Mouse (Mus musculus) naive thymus-derived CD4-positive, alpha-beta T cell, adult 2 months (primary cell): ENCODE measurements around the gene Frmd4b.
A peak's percentile ranks its signal among the peaks of the same experiment; 100 is the strongest.

Experiments
- DNase-seq: peaks from one replicate; pipeline ENCODE4 v3.0.0-alpha.2; 2011; ENCODE audit warnings: low read depth

The Frmd4b gene

DNA sequence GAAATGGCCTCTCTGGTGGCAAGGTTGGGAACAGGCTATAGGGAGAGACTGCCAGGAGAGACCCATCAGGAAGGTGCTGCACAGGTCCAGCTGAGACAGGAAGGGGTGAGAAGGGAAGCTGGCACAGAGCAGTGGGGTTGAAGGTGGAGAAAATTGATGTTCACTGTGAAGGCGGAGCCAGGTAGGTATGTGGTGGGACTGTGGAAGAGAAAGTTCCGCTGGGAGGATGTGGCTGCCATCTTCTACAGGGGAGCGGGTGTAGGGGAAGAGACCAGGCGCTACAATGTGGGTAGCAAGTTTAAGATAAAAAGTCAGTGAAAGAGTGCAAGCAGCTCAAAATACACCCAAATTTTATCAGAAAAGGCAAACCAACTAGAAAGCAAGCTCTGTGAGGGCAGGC, 143.7 kb downstream of the Frmd4b start:
- peak; percentile 47 for DNase-seq

DNA sequence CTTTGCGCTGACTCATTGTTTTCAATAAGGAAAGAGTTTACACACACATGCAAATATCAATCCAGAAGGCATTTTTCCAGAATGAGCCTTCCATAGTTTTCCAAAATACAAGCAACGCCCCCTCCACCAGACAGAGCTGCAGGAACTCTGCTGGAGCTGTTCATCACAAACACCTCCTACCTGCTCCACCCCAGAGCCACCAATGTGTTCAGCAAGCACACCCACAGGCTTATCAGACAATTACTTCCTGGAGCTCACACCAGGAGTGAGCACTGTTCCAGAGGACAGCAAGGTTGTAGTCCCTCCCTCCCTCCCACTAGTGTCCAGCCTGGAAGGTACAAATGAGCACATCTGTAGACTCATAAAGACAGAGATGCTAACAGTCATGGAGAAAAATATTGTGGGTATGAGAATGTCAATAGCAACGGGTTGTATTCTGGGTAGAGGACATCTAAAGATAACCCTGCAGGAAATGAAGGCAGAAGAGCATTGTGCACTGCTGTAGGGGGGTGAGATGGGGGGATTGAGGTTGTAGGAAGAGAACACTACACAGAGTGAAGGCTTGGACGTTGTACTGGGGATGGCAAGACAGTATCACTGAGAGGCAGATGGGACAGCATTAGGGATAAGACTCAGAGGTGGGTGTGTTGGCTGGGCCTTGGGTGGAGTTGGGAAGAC, 144.3 kb downstream of the Frmd4b start:
- DNase-seq: peak; percentile 53

DNA sequence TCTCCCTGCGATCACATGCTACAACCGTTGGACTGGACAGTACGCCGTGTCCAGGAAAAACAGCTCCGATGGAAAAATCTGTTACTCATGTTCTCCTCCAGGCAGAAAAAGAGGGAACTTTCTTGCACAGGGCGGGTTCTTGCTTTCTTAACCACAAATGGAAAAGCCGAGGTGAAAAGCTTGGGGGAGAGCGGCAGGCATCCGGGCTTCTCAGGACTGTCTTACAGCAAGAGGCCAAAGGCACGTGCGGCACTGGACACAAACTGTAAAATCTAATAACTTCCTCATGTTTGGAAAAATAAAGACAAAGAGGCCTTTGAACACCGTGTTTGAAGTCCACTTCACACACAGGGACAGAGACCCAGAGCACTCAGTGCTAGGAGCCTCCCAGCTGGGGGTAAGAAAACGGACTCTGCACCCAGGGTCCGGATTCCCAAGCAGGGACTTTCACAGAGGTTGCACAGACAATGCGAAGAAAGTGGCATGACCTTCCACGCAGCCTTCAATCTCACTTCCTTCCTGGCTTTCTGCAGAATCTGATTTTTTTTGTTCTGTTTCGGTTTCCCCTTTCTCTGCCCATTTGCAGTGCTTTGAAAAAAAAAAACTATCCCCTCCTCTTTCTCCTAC, 153.3 kb downstream of the Frmd4b start:
- DNase-seq: peak; percentile 56

GRCm38 (mm10) chr6:97462421-97462820, 154.9 kb downstream of the Frmd4b start:
- no peak for DNase-seq

- no peak for DNase-seq
Measured at GRCm38 (mm10) chr6:97459112-97459511, 158.2 kb downstream of the Frmd4b start.

DNA sequence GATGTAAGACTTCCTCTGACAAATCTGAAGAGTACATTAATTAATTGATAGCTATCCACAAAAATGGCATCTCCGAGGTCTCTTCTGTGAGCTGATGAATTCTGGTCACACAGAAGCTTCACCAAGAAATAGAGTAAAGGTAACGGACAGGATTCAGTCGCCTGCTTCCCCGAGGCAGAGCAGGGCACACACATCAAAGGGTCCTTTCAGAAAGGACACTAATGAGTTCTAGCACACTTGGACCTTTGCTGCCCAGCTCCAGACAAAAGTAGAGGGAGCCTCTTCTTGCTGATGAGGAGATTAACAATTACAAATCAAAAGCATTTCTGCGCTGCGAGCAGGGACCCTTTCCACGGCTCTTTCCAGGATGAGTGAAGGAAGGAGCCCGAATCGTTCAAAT, 159.0 kb downstream of the Frmd4b start:
- DNase-seq: no peak

DNA sequence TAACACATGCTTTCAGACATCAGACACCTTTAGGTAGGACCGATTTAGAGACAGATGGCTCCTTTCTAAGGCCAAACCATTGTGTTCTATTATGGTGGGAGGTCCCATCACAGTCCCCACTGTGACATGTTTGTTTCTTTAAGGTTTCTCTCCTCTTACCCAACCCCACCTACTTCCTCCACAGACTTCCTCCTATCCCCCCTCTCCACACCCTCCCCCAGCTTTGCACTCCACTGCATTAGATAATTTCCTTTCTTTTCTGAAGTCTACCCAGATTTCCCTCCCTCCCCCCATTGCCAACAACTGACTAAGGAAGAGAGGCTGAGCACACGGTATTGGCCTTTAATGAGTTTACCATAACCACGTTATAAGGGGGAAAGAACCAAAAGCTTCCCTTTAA, 159.4 kb downstream of the Frmd4b start:
- peak; percentile 52 for DNase-seq

DNA sequence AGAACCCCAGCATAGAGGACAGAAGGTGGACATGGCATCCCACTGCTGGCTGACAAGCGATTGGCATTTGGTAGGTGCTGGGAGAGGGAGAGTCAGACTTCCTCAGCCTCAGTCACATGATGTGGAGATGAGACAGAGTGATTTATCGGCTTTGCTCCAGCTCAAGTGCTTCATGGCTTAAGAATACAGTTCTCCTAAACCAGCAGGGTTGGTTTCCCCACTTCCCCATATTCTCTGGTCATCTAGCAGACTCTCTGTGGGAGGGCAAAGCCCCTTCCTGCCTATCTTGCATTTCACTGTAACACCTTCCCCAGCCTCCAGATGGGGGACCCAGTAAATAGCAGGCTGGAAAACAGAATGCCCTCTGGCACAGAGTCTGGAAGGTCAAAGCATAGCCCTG, 160.1 kb downstream of the Frmd4b start:
- peak; percentile 36 for DNase-seq

DNA sequence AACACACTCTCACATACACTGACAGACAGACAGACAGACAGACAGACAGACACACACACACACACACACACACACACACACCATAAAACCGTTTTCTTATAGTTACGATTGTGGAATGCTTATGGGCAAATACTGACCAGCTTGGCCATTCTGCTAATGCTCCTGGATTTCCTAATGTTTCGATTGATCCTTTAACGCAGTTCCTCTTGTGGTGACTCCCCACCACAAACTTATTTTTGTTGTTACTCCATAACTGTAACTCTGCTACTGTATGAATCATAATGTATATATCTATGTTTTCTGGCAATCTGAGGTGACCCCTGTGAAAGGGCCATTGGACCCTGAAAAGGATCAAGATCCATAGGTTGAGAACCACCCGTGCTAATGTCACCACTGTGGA, 165.1 kb downstream of the Frmd4b start:
- no peak for DNase-seq

DNA sequence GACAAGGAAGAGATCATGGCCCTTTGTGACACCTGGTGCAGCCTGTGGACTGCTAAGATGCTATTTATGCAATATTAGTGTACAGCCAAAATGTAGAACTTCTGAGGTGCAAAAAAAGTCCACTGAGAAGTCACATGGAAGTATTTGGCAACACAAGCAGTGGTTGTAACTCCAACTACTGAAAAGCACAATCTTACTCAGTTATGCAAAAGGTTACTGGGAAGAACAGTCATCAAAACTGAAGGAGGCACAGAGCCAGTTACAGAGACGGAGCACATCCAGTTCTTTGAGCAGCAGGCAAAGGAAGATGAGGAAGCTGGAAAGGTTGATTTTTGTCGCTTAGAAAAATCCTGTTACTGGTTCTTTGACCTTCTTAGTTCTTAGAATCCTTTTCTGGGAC, 167.5 kb downstream of the Frmd4b start:
- DNase-seq: no peak

- peak; percentile 40 for DNase-seq
Measured at GRCm38 (mm10) chr6:97447020-97447419, 170.3 kb downstream of the Frmd4b start.

DNA sequence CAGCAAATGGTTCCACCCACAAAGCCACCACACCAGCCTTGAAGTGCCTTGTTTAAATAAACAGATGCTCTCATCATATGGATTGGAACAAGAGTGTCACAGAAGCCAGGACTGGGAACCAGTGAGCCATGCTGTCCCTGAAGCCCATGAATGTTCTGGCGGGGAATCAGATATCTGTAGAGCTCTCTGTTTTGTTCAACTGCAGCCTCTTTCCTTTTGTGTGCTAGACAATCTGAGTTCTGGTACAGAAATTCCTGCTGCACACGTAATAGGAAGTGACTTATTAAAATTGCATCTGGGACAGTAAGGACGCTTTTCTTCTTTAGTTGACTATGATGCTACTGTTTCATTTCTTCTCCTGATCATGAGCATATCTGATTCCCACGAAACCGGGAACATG, 173.2 kb downstream of the Frmd4b start:
- DNase-seq: no peak

DNA sequence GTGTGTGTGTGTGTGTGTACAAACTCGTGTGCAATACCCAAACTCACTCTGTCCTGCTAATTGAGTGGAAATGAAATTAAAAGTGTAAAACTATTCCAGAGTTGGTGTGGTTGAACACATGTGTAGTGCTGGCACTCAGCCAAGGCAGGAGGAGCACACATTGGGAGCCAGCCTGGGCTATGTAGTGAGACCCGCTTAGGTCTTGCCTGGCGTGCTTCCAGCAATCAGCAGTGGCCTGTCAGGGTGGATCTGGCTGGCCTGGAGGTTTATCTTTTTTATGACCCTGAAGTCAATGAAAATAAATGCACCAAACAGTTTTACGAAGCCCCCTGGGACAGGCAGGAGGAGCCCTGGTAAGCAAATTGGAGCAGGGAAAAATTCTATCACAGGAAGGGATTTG, 173.8 kb downstream of the Frmd4b start:
- no peak for DNase-seq

DNA sequence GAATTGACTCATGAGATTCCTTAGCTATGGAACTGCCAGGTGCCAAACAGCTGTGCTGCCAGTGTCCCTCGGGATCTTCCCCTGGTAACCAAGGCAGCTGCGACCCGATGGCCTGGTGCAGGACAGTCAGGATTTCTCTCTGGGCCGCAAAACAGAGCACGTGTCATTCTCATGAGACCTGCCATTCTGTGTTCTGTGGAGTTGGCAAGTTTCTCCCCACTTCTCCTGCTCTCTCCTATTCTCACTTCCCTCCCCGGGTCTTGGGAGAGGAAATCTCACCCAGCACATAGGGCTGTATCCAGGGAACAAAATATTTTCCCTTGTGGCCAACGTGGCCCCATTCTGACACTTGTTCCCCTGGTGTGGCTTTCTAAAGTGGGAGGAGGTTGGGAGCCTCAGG, 176.0 kb downstream of the Frmd4b start:
- DNase-seq: no peak

DNA sequence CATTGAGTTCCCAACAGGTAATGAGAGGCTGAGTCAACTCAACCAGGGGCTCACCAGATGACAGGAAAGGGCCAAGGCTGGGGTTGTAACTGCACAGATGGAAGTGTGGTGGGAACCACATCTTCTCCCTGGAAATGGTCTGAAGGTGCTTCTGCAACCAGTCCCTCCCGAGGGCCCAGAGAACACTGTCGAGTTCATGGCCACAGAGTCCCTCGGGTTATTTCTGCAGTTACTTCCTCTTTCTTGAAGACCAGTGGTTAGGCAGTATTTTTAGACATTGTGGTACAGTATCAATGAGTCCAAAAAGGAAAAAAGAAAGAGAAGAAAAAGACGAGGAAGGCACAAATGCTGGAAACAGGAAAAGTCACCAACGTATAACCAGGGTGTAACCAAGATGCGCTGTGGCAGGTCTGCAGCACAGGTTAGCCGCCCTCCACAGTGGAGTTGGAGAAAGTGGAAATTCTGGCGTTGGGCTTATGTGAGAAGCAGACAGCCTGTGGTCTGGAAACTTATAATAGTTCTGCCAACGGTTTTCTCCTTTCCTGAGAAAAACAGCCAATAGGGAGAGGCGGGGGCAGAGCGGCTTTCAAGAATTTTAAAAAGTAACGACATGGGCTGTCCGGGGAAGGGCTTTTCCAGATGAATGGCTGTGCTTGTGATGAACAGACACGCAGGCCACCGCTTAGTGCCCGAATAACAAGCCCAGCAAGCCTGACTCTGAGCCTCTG, 178.3 kb downstream of the Frmd4b start:
- no peak for DNase-seq

DNA sequence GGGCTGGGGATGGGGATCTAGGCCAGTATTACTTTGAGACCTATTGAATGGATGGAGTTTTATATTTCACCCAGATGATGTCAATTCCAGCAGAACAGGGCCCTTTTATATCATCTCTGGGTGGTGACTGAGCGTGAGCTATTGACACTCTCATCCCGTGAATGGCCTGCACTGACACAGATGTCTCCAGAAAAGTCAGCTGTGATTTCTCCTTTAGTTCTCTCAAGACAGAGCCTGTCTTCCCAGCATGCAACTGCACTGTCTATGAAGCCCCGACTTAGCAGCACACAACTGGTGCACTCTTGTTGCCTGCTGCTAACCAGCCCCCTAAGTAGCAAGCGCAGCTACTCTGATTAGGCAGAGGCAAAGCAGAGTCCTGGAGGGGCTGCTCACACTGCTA, 182.6 kb downstream of the Frmd4b start:
- DNase-seq: no peak

DNA sequence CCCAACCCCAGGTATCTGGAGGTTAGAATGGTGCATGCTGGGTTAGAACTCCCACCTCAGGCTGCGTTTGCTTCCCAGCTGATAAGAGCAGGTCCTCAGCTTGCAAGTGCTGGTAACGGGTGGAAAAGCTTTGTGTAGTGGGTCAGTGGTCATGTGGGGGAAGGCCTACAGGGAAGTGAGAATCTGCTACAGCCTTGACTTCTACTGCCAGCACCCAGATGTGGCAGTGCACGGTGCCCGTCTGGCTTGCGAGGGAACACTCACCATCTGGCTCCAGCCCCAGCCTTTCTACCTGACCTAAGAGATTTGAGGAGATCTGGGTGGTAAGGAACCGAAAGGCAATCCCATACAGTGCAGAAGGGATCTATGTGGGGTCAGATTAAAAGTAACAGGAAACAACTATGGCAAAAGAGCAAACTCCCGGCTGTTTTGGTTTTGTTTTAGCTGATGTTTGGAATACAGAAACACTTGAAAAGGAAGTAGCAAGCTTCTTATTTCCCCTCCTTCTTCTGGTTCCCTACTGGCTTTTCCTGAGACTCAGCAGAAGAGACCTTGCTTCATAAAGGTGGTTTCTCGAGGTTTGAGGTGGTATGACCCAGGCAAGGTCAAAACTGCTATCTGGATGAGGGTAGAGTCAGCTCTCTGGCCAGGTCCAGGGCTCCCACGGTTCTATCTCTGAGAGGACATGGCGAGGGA, 185.9 kb downstream of the Frmd4b start:
- DNase-seq: no peak

DNA sequence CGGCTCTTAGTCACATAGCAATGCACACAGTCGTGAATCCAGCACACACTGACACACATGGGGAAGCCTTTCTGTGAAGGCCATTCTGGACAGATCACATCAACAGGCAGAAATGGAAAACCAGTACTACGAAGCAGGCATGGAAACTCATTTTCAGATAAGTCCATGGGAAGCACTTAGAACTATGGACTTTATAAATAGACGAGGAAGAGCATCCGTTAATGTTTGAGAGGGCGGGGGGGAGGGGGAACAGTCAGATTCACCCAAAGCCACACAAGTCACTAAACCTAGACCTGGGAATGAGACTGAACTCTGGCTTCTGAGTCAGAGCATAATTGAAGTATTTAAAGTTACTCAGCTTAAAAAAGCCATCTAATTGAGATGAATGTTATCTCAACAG, 186.8 kb downstream of the Frmd4b start:
- DNase-seq: no peak

GRCm38 (mm10) chr6:97429688-97430343, 187.5 kb downstream of the Frmd4b start:
- peak; percentile 37 for DNase-seq

DNA sequence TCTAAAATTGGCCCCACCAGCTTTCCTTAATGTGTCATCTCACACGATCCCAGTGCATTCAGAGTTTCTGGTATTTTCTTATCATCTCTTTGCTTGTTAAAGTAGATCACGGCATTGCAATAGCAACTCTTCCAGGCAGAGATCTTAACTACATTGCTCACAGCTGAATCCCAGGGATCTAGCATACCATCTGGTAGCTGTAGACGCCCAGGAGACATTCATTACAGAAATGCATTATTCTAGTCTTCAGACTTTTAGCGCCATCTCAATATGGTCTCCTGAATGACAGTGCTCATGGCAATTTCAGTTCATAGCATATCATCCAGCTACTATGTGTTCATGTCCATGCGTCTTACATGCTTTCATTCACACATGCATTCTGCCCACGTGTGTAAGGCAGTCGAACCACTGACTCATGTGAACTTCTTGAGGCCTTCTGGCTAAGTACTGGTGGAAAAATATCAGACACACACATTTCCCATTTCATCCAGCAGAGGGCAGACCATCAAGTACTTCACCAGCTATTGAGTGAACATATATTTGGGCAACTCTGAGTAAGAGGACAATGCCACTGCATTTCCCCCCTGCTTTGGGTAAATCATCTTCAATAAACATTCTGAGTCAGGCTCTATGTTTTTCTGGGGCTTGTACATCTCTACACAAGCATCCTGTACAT, 197.4 kb downstream of the Frmd4b start:
- DNase-seq: peak; percentile 90

DNA sequence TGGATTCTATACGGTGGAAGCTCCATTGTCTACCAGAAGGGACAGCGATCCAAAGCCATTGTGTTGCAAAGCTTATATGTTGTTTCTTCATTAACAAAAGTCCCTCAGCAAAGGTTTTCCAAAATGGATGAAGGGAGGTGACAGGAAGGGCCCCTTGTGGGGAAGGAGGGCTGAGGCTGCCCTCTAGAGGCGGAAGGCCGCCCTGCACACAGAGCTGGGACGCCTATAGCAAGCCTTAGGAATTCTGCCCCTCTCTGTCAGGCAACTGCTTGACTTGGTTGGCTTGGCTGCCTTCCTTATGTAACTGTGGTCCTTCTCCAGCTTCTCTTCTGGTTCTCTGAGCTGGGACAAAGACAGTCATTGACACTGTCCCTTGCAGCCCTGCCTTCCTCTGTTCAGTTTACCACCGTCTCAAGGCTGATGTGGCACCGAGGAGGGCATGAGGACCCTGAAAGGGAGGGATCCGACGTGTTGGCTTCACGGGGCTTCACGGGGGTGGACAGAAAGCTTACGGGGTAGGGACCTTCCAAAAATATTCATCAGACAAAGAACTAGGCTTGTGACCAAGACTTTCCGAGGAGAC, 200.3 kb downstream of the Frmd4b start:
- peak; percentile 74 for DNase-seq
